Mouse (Mus musculus) bone marrow macrophage, adult 2 months (primary cell): ENCODE measurements at regions not wholly inside any gene's neighbourhood (a gene's known extent, or its start where the extent isn't known, plus 50 kb on each side); places are given as distances from the start of the nearest gene placed in this dataset.

ENCODE experiments used
- H3K27ac ChIP-seq: 2 replicates; pipeline ENCODE4 v1.5.1; 2012; ENCODE audit warnings: low read depth, low read length; ENCODE audit not compliant: insufficient read depth
- H3K4me1 ChIP-seq: 2 replicates; pipeline ENCODE4 v1.6.1; 2012; ENCODE audit warnings: low read length; ENCODE audit not compliant: control insufficient read depth, insufficient read depth
- H3K4me3 ChIP-seq: 2 replicates; pipeline ENCODE4 v1.5.1; 2012; ENCODE audit warnings: mild to moderate bottlenecking, low read length, moderate library complexity; ENCODE audit not compliant: insufficient read depth
- CTCF ChIP-seq: IDR thresholded peaks from 2 replicates; pipeline ENCODE4 v1.5.1; 2012; ENCODE audit warnings: low read depth, mild to moderate bottlenecking, low read length, moderate library complexity
- POLR2A ChIP-seq: IDR thresholded peaks from 2 replicates; pipeline ENCODE4 v1.6.1; 2012; ENCODE audit warnings: mild to moderate bottlenecking, low read depth, low read length, borderline replicate concordance

GRCm38 (mm10) chr2:144183371-144183944, 87.0 kb upstream of the Mgme1 start:
- H3K4me3 ChIP-seq: no peak overlapping the region
- TF ChIP-seq CTCF (no peak), POLR2A (no peak)
- H3K27ac ChIP-seq: no peak overlapping the region

GRCm38 (mm10) chr2:144185175-144185574, 85.3 kb upstream of the Mgme1 start:
- no peak overlapping the region for H3K27ac ChIP-seq
- H3K4me1 ChIP-seq: peaks cover 16% of the 10 kb centered on the region
- TF ChIP-seq POLR2A (no peak), CTCF (no peak)
- no peak overlapping the region for H3K4me3 ChIP-seq

More at GRCm38 (mm10) chr2:144183371-144183944, 87.0 kb upstream of the Mgme1 start:
- H3K4me1 ChIP-seq: peaks cover 12% of the 10 kb centered on the region

GRCm38 (mm10) chr2:144186426-144186825, 84.0 kb upstream of the Mgme1 start:
- TF ChIP-seq POLR2A (no peak), CTCF (no peak)
- Histone ChIP-seq H3K27ac (no peak overlapping the region), H3K4me3 (no peak overlapping the region), H3K4me1 (peaks cover 16% of the 10 kb centered on the region)

GRCm38 (mm10) chr2:144188076-144188475, 82.4 kb upstream of the Mgme1 start:
- TF ChIP-seq CTCF (no peak), POLR2A (no peak)
- Histone ChIP-seq H3K4me1 (peaks cover 16% of the 10 kb centered on the region), H3K4me3 (no peak overlapping the region), H3K27ac (peak overlapping the region; percentile 41)

GRCm38 (mm10) chr2:144188485-144188884, 82.0 kb upstream of the Mgme1 start:
- H3K4me3 ChIP-seq: no peak overlapping the region

GRCm38 (mm10) chr2:144189756-144190155, 80.7 kb upstream of the Mgme1 start:
- Histone ChIP-seq H3K4me1 (peaks cover 16% of the 10 kb centered on the region), H3K4me3 (no peak overlapping the region), H3K27ac (no peak overlapping the region)
- TF ChIP-seq CTCF (no peak), POLR2A (no peak)

More at GRCm38 (mm10) chr2:144188485-144188884, 82.0 kb upstream of the Mgme1 start:
- H3K27ac ChIP-seq: peak overlapping the region; percentile 41
- TF ChIP-seq POLR2A (no peak), CTCF (no peak)
- H3K4me1 ChIP-seq: peaks cover 16% of the 10 kb centered on the region

GRCm38 (mm10) chr2:144191018-144191417, 79.4 kb upstream of the Mgme1 start:
- Histone ChIP-seq H3K27ac (no peak overlapping the region), H3K4me1 (peaks cover 16% of the 10 kb centered on the region), H3K4me3 (no peak overlapping the region)
- no peak for TF ChIP-seq CTCF
- no peak for TF ChIP-seq POLR2A

- TF ChIP-seq CTCF: no peak
- TF ChIP-seq POLR2A: no peak
- H3K4me1 ChIP-seq: peaks cover 16% of the 10 kb centered on the region
- no peak overlapping the region for H3K4me3 ChIP-seq
- no peak overlapping the region for H3K27ac ChIP-seq
Measured at GRCm38 (mm10) chr2:144191707-144192106, 78.8 kb upstream of the Mgme1 start.

GRCm38 (mm10) chr2:144192428-144192827, 78.0 kb upstream of the Mgme1 start:
- no peak overlapping the region for H3K4me3 ChIP-seq
- H3K27ac ChIP-seq: no peak overlapping the region
- H3K4me1 ChIP-seq: peaks cover 11% of the 10 kb centered on the region
- no peak for TF ChIP-seq POLR2A
- TF ChIP-seq CTCF: no peak

- Histone ChIP-seq H3K27ac (no peak overlapping the region), H3K4me3 (no peak overlapping the region), H3K4me1 (peaks cover 11% of the 10 kb centered on the region)
- TF ChIP-seq CTCF (no peak), POLR2A (no peak)
Measured at GRCm38 (mm10) chr2:144195851-144196250, 74.6 kb upstream of the Mgme1 start.

GRCm38 (mm10) chr2:144197139-144197538, 73.3 kb upstream of the Mgme1 start:
- Histone ChIP-seq H3K4me3 (no peak overlapping the region), H3K4me1 (peaks cover 11% of the 10 kb centered on the region), H3K27ac (no peak overlapping the region)
- TF ChIP-seq CTCF (no peak), POLR2A (no peak)
